Mouse (Mus musculus) spleen, adult 2 months (tissue): ENCODE results near the gene Pacs2.

Source experiments
- CTCF ChIP-seq: fragments of 200-500 bp; IDR thresholded peaks from 2 replicates; pipeline ENCODE4 v1.5.1; 2011; ENCODE audit warnings: mild to moderate bottlenecking, inconsistent platforms; ENCODE audit not compliant: insufficient read depth, insufficient read length, insufficient replicate concordance; ENCODE audit errors: extremely low read depth
- POLR2A ChIP-seq: fragments of 200-500 bp; IDR thresholded peaks from 2 replicates; pipeline ENCODE4 v1.6.1; 2011; ENCODE audit warnings: low read depth, low read length, inconsistent platforms

GRCm38 (mm10) chr12:113102461-113102860, 88.2 kb downstream of the Pacs2 start:
- TF ChIP-seq POLR2A (no peak), CTCF (peak; percentile 89; the same call in 1 of the 2 replicates)
